Mouse (Mus musculus) lung, postnatal 25 days (tissue): ENCODE data around the gene Cdc37l1.
"Not testable (repeated sequence)": the region's sequence is repeated elsewhere in the genome, so short reads cannot be mapped to it uniquely, and the experiment has no call there.

Experiments
- DNase-seq: peaks from one replicate; pipeline ENCODE4 v3.0.0; 2022; ENCODE audit warnings: low spot score

Gene Cdc37l1

DNA sequence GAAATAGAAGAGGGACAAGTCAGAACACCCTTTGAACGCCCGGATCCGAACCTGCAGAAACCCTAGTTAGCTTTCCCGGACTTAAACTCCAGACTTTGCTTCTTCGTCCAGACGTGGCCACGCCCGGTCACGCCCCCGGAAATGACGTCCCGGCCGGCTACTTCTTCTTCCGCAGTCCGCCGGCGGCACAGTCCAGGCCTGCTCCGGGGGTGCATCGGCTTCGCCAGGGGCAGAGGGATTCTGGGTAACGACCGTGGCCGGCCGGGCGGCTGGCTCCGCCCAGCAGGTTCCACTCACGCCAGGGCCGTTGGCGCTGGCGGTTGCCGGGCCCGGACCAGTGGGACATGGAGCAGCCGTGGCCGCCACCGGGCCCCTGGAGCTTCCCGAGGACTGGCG is at the start of gene Cdc37l1:
TSS of gene Cdc37l1 (plus strand) at position 159 of the 396 bp plus-strand sequence.
- peak; percentile 99 for DNase-seq

DNA sequence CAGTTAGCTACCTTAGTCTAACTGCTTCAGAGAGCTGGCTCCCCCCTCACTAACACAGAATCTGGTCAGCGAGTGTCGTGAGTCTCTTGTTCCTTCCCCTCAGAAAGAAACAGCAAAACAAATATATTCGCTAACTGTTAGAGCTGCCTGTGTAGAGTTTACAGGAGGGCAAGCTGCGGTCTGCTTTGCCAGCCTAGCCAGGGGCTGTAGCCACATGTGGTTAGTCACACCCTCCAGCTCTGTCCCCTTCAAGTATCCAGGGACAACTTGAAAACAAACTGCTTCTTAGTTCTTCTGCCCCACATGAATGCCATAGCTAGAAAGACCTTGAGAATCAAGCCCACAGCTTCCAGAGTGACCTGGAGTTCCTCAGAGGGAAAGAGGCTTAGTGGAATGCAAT is 48.9 kb upstream of the Cdc37l1 start:
- DNase-seq: no peak

DNA sequence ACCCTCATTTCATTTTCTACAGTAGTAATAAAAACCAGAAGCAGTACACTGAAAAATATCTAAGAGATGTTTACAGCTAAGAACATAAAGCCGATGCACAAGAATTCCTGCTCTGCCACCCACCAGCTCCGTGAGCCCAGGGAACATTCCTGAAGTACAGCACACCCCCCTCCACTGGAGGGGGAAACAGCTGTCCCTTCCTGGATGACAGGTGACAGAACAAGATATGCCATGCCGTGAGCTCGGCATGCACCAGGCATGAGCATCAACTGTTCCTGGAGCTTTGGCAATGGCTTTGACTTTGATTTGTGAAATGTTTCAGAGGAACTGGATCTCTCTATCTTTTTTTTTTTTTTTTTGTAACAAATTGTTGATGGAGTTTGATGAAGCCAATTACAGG is 43.4 kb upstream of the Cdc37l1 start:
- no peak for DNase-seq

DNA sequence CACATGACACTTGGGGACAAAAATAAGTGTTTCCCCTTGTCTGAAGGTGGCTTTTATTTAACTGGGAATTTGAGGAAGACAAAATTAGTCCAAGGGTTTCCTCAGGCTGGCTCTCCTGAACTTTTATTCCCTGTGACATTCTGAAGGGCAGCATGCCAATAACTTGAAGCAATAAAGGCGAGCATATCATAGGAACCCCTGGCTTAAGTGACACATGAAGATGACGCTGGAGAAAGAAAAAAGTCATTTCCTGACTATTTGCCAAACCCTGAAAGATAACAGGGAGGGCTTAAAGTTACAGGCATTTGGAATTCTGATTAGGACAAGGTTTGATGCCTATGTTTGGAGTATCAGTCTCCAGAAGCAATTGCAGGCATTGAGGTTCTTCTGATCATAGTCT is 42.8 kb upstream of the Cdc37l1 start:
- DNase-seq: no peak

DNA sequence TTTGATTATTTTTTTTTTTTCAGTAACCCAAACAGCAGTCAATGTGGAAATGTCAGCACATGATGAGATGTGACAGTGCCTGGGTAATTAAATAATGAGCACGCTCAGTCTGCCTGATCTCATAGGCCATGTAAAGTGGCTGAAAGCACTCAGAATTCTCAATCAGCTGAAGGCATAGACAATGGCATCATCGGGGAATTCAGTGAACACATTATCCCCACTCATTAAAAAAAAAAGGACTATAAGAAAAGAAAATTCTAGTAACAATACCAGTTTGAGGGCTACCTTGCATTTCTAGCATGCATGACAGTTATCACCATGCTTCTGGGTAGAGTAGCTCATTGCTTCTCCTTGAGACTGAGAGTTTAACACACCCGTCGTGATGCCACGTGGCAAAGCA is 38.9 kb upstream of the Cdc37l1 start:
- DNase-seq: no peak

DNA sequence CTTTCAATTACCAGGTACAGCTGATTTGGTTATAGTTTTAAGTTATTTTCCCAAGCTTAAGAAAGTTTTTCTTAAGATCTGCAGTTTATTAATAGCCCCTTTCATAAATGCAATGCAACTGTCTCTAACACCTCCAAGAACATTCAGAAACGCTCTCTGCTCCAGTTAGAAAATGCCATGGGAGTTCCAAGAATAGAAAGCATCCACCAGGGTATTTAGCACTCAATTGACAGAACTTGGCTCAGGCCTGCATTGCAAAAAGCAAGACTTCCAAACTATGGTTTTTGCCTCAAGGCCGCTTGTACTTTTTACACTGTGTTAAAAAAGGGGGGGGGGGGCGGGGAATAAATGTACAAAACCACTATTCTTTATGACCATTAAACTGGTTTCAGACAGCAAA is 27.0 kb upstream of the Cdc37l1 start:
- DNase-seq: peak; percentile 43

DNA sequence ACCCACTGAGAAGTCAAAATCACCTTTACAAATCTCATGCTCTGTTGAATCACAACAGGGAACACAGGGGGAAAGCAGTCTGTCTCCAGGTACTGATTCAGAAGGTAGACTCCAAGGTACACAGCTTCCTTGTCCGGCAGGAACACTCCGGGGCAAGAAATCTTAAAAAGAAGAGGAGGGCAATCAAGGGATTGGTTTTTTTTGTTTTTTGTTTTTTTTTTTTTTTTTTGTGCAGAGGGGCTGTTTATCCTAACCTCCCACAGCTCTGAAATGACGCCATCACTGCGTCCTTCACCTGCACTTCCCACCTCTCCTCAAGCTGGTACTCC is 26.7 kb upstream of the Cdc37l1 start:
- no peak for DNase-seq

DNA sequence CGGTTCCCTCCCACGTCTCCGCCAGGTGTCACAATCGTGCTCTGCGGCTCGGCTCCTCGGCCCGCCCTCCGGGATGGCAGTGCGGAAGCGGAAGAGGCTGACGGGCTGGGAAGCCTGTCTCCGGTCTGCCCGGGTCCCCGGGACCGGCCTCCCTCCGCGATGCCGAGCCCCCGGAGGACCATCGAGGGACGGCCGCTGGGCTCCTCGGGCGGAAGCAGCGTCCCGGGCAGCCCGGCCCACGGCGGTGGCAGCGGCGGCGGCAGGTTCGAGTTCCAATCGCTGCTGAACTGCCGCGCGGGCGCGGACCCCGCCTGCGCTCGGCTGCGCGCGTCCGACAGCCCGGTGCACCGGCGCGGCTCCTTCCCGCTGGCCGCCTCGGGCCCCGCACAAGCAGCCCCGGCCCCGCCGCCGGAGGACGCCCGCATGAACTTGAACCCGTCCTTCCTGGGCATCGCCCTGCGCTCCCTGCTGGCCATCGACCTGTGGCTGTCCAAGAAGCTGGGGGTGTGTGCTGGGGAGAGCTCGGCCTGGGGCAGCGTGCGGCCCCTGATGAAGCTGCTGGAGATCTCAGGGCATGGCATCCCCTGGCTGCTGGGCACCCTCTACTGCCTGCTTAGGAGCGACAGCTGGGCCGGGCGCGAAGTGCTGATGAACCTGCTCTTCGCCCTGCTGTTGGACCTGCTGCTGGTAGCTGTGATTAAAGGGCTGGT is 26.2 kb upstream of the Cdc37l1 start, which contains the start of gene Plpp6:
TSS of gene Plpp6 (plus strand) at position 112 of the 710 bp plus-strand sequence.
- DNase-seq: peak; percentile 92

DNA sequence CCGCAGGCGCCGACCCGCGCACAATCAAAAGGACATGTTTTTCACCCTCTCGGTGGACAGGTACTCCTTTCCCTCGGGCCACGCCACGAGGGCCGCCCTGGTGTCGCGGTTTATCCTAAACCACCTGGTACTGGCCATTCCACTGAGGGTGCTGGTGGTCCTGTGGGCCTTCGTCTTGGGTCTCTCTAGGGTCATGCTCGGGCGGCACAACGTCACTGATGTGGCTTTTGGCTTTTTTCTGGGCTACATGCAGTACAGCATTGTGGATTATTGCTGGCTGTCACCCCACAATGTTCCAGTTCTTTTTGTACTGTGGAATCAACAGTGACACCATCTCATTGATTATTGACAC is 25.6 kb upstream of the Cdc37l1 start:
- no peak for DNase-seq

DNA sequence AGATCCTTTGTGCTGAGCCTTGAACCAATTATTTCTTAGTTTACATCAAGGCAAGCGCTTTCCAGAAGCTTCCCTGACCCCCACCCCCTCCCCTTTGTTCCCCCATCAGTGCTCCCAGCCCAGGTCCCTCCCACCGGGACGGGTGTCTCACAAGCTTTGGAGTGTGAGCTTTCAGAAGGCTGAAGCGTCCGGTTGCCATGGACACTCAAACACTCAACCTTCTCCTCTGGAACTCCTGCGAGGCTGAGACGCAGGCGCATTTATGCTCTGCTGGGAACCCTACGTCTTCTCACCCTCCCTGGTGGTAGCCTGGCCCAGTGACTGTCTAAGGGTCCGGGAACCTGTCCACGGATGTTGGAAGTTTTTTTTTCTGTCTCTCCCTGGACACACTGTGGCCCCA is 22.5 kb upstream of the Cdc37l1 start, which contains the start of gene 4430402I18Rik:
TSS of gene 4430402I18Rik (minus strand) at position 149 of the 400 bp plus-strand sequence.
- peak; percentile 44 for DNase-seq

DNA sequence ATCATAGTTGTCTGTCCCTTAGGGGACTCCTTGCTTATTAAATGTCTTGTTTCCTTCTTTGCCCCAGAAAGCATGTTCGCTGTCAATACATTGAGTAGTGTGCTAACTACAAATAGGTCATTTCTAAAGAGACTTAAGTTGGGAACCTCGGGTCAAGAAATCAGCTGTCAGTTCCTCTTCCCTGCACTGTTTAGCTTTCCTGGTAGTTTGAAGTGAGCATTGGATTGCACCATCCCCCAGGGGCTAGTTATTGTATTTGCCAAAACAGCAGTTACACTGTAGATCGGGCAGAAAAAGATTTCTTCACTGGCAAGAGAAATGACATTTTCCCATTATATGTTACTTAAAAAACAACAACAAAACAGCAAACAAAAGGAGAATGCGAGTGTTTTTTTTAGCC is 22.0 kb upstream of the Cdc37l1 start:
- no peak for DNase-seq

DNA sequence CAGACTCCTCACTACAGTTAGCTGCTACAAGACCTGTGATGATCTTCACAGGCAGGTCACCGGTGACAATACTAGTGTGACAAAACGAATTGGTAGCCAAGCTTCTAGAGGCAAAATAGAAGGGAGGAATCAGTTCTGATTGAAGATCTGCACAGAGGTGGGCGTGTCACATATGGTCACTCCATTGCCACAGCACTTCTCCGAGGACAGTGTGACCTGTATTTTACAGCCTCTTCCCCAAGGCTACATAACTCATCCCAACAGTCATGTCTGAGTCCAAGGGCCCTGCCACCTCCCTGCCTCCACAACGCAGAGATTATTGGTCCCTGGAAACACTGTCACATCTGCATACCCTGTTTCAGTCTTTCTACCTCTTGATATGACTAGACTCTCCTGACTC is 20.9 kb upstream of the Cdc37l1 start:
- no peak for DNase-seq

DNA sequence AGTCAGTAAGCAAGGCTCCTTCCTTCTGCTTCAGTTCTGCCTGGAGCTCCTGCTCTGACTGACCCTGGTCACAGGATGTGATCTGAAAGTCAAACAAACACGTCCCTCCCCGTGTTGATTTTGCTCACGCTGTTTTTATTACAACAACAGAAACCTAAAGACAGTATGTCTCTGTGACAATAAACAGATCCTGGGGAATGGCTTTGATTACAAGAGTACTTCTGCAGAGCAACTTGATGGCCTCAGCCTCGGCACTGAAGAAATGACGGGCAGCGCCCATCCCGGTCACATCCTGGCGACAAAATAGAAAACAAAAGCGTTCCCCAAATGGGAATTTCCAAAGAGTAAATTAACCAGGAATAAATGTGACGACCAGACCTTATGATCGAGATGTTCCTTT is 19.9 kb upstream of the Cdc37l1 start:
- DNase-seq: peak; percentile 15

DNA sequence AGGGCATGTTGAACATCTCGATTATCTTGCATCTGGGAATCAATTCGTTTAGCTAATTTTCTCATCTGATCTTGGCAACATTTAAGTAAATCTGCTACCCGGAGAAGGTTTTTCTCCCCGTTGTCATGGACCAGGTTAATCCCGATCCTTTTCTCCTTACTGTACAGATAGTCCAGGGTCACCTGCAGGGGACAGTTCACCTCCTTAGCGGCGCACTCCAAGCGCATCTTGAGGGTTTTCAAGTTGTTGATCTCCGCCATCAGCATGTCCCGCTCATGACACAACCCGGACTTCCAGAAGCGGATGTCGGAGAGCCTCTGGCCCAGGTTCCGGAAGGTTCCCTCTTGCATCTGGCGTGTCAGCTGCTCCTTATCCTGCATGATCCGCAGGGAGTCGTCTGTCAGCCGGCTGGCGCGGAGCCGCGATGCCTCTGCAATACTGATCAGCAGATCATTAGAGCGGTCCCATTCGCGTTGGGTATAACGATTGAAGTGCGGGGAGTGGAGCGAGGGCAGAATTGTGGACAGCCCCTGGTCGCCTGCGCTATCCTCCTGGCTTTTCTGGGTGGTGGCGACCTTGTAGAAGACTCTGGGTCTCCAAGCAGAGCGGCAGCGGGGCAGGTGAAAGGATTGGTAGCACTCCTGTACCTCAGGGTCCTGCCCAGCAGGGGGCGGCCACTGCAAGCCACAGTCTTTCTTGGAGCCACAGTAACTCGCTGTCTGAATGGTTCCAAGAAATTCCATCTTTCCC is 15.1 kb upstream of the Cdc37l1 start:
- peak; percentile 80 for DNase-seq

DNA sequence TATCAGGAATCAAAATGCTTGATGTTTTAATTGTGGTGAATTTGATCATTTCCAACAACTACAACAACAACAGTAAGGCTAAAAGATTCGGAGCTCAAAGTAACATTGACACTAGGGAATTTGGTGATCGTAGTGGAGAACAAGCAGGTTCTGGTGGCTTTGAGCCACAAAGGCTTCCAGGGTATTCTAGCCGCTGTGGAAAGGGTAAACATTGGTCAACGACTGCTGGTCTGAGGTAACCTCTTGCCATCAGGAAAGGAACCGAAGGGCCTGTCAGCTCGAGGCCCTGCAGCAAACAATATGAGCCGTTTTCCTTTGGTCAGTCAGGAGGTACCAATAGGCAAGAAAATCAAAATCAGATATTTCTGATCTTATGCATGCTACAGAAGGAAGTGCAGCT is 7.5 kb upstream of the Cdc37l1 start:
- no peak for DNase-seq

DNA sequence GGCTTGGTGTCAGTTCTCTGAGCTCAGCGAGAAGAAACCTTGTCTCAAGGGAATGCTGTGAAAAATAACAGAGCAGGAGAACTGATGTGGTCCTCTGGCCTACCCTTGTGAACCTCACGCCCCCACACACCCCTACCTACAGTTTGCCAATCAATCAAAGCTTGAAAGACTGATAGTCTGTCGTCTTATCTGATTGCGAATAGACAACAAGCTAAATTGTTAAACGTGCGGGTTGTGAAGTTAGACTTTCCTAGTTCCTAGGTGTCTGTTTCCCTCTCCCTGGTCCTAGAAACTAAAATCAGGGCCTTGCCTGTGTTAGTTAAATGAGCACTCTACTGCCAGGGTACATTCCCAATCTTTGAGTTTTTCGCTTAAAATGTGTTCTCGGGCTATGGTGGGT is 637 bp upstream of the Cdc37l1 start:
- no peak for DNase-seq

DNA sequence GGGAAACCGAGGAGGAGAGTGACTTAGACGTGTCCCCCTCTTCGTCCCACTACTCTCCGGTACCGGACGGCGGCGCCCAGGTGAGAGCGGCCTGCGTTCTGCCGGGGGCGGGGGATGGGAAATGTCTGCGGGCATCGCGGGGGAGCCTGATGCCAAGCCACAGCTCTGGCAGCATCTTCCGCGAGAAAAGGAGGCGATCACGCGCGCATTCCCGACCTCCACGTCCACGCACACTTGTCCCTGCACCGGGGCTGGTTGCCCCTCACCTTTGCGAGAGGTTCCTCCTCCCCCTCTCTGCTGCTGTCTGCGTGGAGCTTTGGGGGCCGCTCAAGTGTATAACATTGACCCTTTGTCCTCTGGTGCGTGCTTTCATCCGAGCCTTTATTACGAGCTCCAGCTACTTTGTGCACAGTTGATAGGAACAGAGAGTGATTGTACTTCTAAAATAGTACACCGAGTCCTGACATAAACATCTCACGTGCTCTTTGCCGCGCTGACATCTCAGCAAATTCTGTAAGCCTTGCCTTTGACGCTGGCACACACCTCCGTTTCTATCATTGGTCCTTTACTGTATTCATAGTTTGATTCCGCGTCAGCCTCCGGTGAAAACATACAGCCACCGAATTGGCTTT is 554 bp downstream of the Cdc37l1 start:
- peak; percentile 16 for DNase-seq

DNA sequence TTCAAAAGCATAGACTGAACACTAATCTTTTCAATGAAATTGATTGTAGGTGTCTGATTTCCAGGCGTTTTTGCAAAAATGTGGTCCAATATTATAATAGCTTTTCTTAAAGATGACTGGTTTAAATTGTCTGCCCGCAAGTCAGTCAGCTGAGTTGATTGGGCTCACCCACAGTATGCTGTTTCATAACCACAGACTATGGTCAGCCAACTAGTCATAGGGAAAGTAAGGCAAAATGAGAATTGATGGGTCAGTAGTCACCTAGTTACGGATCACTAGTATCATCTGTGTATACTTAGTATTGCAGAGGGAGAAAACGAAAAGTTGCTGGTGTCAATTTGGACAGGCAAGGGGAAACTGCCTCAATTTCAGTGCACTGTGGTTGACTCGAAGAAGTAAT is 1.2 kb downstream of the Cdc37l1 start:
- no peak for DNase-seq

DNA sequence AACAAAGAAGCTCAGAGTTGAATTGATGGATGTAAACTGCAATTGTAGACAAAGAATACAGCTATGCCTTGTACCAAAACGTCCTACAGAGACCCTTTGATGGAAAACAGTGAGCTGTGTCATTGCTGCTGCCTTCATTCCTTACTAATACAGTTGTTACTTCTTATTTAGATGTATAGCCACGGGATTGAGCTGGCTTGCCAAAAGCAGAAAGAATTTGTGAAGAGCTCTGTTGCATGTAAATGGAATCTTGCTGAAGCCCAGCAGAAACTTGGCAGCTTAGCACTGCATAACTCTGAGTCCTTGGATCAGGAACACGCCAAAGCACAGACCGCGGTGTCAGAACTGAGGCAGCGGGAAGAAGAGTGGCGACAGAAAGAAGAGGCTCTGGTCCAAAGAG is 4.7 kb downstream of the Cdc37l1 start:
- DNase-seq: peak; percentile 21

DNA sequence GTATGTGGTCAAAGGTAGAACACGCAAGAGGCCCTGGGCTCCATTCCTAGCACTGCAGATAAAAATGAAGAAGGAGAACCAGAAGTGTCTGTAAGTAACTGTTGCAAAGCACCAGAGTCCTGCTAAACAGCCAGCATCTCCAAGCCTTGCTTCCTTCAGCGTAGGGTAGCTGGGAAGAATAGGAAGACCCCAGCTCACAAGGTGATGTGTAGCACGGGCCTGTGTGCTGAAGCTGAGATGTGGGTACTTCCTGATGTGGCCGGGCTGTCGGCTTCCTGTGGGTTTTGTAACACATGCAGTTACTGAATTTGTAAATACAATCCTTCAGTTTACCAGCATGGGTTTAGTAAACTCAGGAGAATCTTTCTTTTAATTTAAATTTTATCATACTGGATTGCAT is 5.2 kb downstream of the Cdc37l1 start:
- DNase-seq: no peak

DNA sequence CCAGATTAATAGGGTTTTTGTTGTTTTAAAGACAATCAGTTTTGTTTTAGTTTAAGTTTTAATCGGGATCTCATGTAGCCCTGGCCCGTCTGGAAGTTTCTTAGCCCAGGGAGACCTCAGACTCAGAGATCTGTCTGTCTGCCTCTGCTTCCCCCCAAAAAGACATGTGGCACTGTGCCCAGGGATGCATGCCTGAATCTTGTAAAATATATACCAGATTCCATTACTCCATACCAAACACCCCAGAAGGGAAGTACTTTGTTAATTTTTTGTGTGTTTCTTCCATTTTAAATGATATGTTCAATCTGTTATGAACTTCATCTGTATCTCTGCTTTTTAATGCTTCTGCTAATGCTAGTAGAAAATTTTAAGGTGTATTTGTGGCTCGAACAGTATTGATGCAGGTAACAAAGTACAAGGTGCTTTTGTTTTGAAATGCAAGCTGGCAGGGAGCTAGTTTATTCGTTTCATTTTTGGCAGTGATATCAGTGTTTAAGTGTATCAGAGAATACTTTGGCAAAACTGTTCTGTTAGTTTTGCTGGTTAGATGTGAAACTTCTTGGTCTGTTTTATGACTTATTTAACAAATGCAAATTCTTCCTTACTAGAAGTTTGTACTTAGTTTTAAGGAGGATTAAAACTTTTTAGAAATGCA is 8.0 kb downstream of the Cdc37l1 start:
- no peak for DNase-seq

DNA sequence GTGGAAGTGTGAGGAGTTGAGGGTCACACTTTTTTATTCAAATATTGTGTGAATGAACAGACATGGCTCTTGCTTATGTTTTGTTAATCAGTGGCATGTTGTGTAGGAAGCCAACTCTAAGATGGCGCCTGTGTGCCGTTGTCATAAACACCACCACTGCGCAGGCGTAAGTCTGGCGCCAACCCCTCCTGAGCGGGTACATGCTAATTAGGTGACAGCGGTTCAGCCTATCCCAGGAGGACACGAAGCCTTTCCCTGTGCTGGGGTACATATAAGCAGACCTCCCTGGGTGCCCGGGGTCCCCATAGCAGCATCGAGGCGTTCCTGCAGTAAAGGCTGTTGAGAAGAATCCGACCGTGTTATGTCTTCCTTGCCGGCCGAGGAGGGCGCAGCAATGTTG is 10.2 kb downstream of the Cdc37l1 start:
- DNase-seq: not testable (repeated sequence)
